Mouse (Mus musculus): Measurements from ENCODE around the gene Cdc42ep3.

Gene Cdc42ep3

GRCm38 (mm10) chr17:79354444-79355270 lies at the start of gene Cdc42ep3:
Gene Cdc42ep3, minus strand, starts transcription at chr17:79355091.
- DNase-seq (ENCODE audit: low spot score) = peak; percentile 63

GRCm38 (mm10) chr17:79400356-79400755 lies 45.5 kb upstream of the Cdc42ep3 start:
- DNase-seq (ENCODE audit: low spot score) = no peak

- DNase-seq (ENCODE audit: low spot score) = no peak
Observed at GRCm38 (mm10) chr17:79398416-79398815, 43.5 kb upstream of the Cdc42ep3 start.

DNA sequence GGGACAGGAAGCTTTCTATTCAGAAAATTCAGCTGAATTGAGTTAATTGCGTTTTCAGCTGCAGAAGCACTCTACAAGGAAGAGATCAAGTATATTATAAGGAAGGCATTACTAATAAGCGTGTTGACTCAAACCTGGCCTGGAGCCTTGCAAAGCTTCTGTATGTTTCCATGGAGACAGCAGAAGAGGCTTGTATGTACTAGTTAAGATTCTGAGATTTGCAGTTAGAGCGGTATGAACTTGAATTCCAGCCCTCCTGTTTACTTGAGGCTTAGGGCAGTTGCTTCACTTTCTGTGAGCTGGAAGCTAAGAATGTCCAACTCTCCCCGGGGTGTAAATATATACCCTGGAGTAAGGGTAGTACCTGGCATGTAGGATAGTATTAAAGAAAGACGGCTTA lies 39.9 kb upstream of the Cdc42ep3 start:
- no peak for DNase-seq (ENCODE audit: low spot score)

DNA sequence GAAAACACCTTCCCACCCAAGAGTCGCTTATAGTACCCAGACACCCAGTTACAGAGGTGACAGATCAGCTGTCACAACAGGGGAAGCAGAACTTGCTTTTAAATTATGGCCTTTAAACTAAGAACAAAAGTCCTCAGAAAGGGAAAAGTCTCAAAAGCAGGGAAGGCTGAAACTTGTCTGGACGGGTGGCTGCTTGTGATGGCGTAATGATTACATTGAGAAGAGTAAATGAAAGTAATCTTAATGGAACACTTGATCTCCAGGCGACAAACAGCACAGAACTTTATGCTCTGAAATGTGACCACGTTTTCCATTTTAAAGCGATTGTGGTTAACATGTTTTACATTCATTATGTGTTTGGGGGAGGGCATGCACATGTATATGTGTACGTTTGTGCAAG lies 39.0 kb upstream of the Cdc42ep3 start:
- no peak for DNase-seq (ENCODE audit: low spot score)

DNA sequence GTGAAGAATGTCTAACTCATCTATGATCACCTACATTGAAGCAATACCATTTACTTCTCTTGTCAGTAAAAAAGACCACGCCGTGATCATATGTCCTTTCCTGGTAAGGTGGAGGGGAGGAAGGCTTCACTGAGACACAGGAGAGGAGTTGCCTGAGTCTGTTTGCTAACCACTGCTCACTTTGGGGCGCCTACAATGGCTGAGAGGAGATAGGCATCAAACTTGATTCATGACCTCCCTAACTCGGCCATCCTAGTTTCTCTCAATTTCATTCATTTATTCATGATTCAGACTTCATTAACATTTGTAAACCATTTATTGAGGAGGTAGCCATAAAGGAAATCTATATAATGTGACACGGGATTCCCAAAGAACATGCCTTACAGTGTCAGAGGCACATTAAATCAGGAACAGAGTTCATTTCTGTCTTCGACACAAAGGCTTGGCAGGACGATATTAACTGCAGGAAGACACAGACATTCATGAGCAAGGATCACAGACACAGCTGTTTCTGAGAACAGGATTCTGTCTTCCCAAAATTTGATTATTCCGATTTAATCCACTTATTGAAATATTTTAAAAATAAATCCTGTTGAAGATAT lies 32.7 kb upstream of the Cdc42ep3 start:
- no peak for DNase-seq (ENCODE audit: low spot score)

DNA sequence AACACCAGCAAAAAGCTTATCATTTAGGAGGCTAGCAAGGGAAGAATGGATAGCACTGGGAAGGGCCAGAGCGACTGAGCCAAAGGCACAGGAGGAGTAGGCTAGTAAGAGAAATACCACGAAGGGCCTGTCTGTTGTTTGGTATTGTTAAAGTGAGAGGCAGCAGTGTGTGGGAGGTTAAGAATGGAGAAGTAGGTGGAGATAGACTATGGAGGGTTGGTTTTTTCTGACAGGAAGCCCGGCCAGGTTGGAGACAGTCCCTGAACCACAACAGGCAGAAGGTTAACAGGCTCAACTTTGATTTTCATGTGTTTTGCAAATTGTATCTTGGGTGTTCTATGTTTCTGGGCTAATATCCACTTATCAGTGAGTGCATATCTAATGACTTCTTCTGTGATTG lies 26.6 kb upstream of the Cdc42ep3 start:
- no peak for DNase-seq (ENCODE audit: low spot score)

DNA sequence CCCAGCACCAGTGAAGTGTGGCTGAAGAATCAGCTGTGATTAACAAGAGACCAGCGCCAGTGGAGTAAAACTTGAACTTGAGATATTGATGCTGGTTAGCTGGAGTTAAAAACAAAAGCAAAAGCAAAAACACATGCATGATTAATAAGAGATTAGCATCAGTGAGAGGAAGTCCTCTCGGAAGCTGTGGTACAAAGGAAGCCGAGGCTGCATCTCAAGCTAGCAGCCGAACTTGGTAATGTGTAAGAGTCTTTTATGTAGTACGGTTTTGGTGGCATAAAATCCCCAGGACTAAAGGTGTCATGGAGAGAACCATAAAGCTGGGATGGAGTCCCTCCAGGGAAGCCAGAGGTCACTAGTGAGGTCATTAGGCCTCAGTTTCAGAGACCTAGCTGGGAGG lies 24.3 kb upstream of the Cdc42ep3 start:
- no peak for DNase-seq (ENCODE audit: low spot score)

DNA sequence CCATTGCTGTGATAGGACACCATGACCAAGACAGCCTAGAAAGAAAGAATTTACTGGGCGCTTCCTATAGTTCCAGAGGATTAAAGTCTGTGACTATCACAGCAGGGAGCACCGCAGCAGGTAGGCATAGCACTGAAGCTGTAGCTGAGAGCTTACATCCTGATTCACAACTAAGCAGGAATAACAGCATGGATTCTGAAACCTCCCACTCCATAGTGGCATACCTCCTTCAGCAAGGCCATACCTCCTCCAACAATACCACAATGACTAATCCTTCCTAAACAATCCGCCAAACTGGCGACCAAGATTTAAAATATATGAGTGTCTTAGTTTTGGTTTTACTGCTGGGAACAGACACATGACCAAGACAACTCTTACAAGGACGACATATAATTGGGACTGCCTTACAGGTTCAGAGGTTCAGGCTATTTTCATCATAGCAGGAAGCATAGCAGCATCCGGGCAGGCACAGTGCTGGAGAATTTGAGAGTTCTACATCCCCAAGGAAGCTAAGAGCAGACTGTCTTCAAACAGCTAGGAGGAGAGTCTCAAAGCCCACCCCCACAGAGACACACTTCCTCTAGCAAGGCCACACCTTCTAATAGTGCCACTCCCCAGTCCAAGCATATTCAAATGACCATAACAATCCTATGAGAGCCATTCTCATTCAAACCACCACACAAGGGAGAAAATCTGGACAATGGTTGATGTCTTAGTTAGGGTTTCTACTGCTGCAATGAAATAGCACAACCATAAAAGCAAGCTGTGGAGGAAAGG lies 21.7 kb upstream of the Cdc42ep3 start:
- DNase-seq (ENCODE audit: low spot score) = no peak

GRCm38 (mm10) chr17:79372973-79373372 lies 18.1 kb upstream of the Cdc42ep3 start:
- no peak for DNase-seq (ENCODE audit: low spot score)

GRCm38 (mm10) chr17:79364749-79365450 lies 10.0 kb upstream of the Cdc42ep3 start:
- DNase-seq (ENCODE audit: low spot score) = no peak

- no peak for DNase-seq (ENCODE audit: low spot score)
Observed at GRCm38 (mm10) chr17:79356071-79356601, 1.2 kb upstream of the Cdc42ep3 start.

- DNase-seq (ENCODE audit: low spot score) = peak; percentile 39
Observed at GRCm38 (mm10) chr17:79355271-79355991, 540 bp upstream of the Cdc42ep3 start.

GRCm38 (mm10) chr17:79354174-79354443 lies 782 bp downstream of the Cdc42ep3 start:
- no peak for DNase-seq (ENCODE audit: low spot score)

DNA sequence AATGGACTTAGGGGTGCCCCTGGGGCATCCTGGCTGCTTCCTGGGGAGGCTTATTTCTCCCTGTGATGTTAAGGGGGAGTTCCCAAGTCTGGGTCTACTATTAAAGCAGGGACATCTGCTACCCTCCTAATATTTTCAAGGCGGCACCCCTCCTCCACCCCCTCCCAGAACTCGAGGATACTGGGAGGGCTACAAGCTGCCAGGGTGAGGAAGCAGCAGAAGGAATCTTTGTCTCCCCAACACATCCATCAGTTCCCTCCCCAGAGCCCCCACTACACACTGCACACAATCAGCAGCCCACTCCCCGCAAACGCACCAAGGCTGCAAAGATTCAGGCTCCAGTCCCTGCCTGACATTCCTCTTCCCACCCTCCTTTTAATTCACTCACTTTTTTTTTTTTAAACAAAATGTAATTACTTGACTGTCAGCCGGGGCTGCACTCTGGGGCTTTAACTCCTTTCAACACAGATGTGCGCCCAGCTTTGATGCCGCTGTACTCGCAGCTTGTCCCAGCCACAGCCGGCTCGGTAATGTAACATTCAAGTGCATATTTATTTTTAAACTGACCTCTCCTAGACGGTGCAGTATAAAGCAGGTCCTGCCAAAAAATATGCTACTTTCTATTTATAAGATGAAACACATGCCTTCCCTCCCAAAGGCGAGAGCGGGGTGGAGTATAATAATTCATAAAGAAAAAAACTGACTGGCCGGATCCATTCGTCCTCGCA lies 1.3 kb downstream of the Cdc42ep3 start:
- DNase-seq (ENCODE audit: low spot score) = no peak

- DNase-seq (ENCODE audit: low spot score) = no peak
Observed at GRCm38 (mm10) chr17:79350751-79351191, 4.1 kb downstream of the Cdc42ep3 start.

GRCm38 (mm10) chr17:79349371-79349770 lies 5.5 kb downstream of the Cdc42ep3 start:
- no peak for DNase-seq (ENCODE audit: low spot score)

DNA sequence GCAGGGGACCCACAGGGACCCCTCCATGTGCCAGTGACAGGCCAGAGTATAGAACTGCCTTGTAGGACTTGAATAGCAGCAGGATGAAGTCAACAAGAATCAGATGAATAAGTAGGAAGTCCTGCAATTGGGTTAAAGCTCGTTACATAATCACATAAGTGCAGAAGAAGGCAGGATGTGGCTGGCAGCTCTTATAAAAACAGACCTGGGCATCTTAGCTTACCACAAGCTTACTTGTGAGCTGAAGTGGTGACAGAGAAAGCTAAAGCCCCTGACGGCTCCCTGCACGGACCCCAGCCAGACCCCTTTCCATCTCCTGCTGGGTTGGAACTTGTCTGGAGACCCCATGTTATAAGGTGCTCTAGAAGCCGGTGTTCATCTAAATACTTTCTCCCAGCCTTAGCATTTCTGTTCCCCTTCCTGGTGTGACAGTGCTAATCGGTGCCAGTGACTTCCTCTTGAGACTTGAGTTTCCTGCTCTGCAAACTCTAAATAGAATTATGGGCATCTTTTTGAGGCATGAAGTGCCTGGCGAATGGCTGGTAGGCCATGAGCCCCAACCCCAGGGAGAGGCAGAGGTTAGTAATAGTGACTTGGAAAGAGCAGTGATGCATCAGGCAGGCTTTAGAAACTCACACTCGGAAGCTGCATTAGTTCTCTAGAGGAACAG lies 6.8 kb downstream of the Cdc42ep3 start:
- no peak for DNase-seq (ENCODE audit: low spot score)

DNA sequence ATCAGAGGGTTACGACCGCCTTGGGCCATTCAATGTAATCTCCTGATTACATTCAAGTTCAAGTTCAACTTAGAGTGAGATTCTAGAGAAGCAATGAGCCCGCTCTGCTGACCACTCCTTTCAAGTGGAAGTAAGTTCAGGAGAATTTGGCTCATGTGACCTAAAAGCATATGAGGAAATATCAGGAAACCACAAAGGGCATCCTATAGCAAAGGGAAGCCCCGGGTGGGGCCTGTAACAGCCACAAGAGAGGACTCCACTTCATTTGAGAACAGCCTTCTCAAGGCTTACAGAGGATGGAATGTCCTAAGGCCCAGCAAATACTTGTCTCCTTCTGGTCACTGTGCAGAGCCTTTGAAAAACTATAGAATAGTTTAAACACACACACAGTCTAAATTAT lies 7.6 kb downstream of the Cdc42ep3 start:
- DNase-seq (ENCODE audit: low spot score) = no peak

DNA sequence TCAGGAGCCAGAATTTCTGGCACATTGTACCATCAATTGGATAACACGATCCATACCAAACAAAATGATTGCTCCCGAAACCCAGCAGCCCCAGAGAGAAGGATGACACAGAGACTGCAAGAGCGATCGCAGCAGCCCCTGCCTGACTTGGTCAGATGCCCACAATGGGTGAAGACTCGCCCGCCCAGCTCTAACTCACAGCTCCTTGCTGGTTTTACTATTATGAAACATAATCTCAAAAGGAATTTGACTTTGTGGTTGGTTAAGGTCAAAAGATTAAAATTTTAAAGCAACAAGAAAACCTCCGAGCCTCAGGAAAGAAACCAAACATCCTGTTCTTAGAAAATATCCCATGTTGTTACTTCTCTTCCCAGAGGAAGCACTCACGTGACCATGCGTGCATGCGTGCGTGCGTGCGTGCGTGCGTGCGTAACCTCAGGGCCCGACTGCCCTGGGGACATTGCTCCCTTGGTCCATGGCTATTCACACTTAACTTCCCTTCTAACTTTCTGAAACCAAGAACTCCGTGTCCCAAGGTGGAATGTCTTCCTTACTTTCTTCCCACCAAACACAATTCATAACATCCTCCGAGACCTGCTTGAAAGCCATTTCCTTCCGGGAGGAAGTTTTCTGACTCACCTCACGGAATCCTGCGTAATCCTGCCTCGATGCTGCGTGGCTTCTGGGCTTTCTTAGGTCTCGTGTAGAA lies 9.7 kb downstream of the Cdc42ep3 start:
- no peak for DNase-seq (ENCODE audit: low spot score)
